Comparison of ENCODE assay signal across 23 mouse cellular contexts in the genomic region with DNA sequence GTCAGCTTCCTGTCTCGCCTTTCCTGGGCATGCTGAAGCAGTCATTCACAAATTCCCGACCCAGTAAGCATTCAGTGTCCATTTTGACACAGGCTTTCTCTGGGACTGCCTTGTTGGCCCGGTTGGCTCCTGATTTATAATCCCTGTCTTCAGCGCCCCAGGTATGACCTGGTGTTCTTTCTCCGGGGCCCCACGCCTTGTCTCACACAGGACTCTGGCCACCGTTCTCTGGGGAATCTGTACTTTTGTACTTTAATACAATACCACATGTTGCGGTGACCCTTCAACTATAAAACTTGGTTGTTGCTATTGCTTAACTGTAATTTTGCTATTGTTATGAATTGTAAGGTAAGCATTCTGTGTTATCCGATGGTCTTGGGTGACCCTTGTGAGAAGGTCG. TPM values are rescaled to one million over a fixed set of nuclear protein-coding genes. Genes with fewer than 3 reads are reported as not detected.
"Had no signal": no experiment of that assay in that cellular context is flagged by ENCODE, and none has a peak within 500 bp of the region (broad histone marks: within the 10 kb centered on the region; RNA-seq: fewer than 3 reads in every experiment).

No protein-coding gene starts in this region.

- H3K4me2 ChIP-seq: limb, embryonic 15.5 days; liver, embryonic 13.5 days; lung, embryonic 15.5 days; midbrain, embryonic 11.5 days; midbrain, embryonic 15.5 days; neural tube, embryonic 12.5 days had no signal

- H3K4me1 ChIP-seq: limb, embryonic 15.5 days; midbrain, embryonic 15.5 days; neural tube, embryonic 12.5 days had no signal

- H3K27ac ChIP-seq: limb, embryonic 15.5 days; liver, embryonic 13.5 days; lung, embryonic 15.5 days; macrophage; midbrain, embryonic 15.5 days; neural tube, embryonic 12.5 days had no signal

- ATAC-seq: inflammation-experienced regulatory T-cells, adult 6 months; liver, postnatal 0 days; midbrain, embryonic 15.5 days had no signal

- H3K9me3 ChIP-seq: limb, embryonic 15.5 days; liver, embryonic 13.5 days; lung, embryonic 15.5 days; midbrain, embryonic 15.5 days; neural tube, embryonic 12.5 days had no signal

- H3K4me3 ChIP-seq: limb, embryonic 15.5 days; liver, embryonic 13.5 days; lung, embryonic 15.5 days; megakaryocyte, embryonic 14.5 days; midbrain, embryonic 15.5 days; neural tube, embryonic 12.5 days had no signal

- DNase-seq: layer of hippocampus, adult 9-11 months; layer of hippocampus, postnatal 36 days; liver, embryonic 13.5 days; liver, postnatal 0 days; lung, postnatal 14 days; spleen, adult 18-20 months; thymus, adult 18-20 months; thymus, postnatal 14 days had no signal

- H3K36me3 ChIP-seq: limb, embryonic 15.5 days; liver, embryonic 13.5 days; lung, embryonic 15.5 days; midbrain, embryonic 15.5 days; neural tube, embryonic 12.5 days had no signal

- H3K9ac ChIP-seq: limb, embryonic 15.5 days; liver, embryonic 13.5 days; liver, postnatal 0 days; lung, embryonic 15.5 days; midbrain, embryonic 15.5 days; neural tube, embryonic 12.5 days had no signal

- H3K27me3 ChIP-seq: limb, embryonic 15.5 days; liver, embryonic 13.5 days; lung, embryonic 15.5 days; midbrain, embryonic 15.5 days; neural tube, embryonic 12.5 days had no signal

RNA-seq across cellular contexts. Expression of a gene that starts 26.7 kb away (rescaled TPM):
- total RNA-seq: layer of hippocampus, adult 18-20 months; layer of hippocampus, postnatal 36 days; left cerebral cortex, adult 8-10 months; left cerebral cortex, postnatal 25 days; monocyte, adult 5-6 weeks; neutrophil, adult 5-6 weeks had no signal
- polyA plus RNA-seq: inflammation-experienced regulatory T-cells, adult 6 months; limb, embryonic 11.5 days; limb, embryonic 15.5 days; liver, embryonic 13.5 days; liver, postnatal 0 days; midbrain, embryonic 11.5 days; midbrain, embryonic 15.5 days; neural tube, embryonic 12.5 days; stomach, embryonic 14.5 days had no signal
